Mouse (Mus musculus): Measurements from ENCODE around the gene Olfr288. TPM values are rescaled to one million over a fixed set of nuclear protein-coding genes. Genes with fewer than 3 reads are reported as not detected.
A peak's percentile ranks its signal among the peaks of the same experiment; 100 is the strongest.

The Olfr288 gene
- polyA plus RNA-seq, 1 experiment = 0.46 TPM

DNA sequence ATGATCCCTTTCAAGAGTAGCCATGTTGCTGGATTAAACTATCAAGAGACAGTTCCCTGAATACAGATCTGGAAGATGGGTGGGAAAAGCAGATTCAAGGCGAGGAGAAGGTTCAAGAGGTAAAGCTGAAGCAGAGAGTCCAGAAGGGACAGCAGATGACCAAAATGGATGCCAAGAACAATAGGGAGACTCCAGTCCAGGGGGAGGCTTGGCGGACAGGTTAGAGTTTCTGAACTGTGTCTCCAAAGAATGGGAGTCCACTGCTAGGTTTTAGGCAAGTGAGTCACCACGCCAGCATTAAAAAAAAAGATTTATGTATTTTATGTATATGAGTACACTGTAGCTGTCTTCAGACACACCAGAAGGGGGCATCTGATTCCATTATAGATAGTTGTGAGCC is 40.7 kb downstream of the Olfr288 start:
- Histone ChIP-seq H3K4me3 (ENCODE audit: insufficient read depth, low read length) (no peak overlapping the region), H3K4me1 (ENCODE audit: control insufficient read depth, insufficient read depth, low read length) (0 out of 2 replicates have a peak, but pooled peaks cover 1% of the 10 kb centered on the region), H3K27ac (ENCODE audit: insufficient read depth, low read length) (no peak overlapping the region)
- TF ChIP-seq CTCF (IDR thresholded peaks at IDR 0.05; ENCODE audit: extremely low read depth, insufficient read depth, low read length) (no peak), POLR2A (IDR thresholded peaks at IDR 0.05; ENCODE audit: extremely low read depth, insufficient read depth, low read length) (no peak)

DNA sequence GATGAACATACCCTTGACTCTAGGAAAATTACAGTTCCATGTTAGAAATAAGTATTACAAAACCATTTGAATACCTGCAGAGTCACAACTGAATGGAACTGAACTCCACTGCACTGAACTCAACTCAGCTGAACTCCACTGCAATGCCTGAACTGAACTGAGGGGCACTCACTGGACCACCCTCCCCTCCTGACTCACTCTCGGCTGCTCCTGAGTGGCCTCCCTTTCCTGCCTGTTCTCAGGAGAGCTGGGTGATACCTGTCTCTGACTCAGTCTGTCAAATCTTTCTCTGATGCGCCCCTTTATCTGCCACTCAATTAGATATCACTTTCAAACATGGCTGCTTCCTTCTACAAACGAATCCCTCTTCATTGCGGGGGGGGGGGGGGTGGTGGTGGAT is 41.2 kb downstream of the Olfr288 start:
- Histone ChIP-seq H3K4me1 (ENCODE audit: control insufficient read depth, insufficient read depth, low read length) (0 out of 2 replicates have a peak, but pooled peaks cover 1% of the 10 kb centered on the region), H3K4me3 (ENCODE audit: insufficient read depth, low read length) (no peak overlapping the region), H3K27ac (ENCODE audit: insufficient read depth, low read length) (no peak overlapping the region)
- TF ChIP-seq POLR2A (IDR thresholded peaks at IDR 0.05; ENCODE audit: extremely low read depth, insufficient read depth, low read length) (no peak), CTCF (IDR thresholded peaks at IDR 0.05; ENCODE audit: extremely low read depth, insufficient read depth, low read length) (no peak)

- no peak overlapping the region for H3K27ac ChIP-seq (ENCODE audit: insufficient read depth, low read length)
- 0 out of 2 replicates have a peak, but pooled peaks cover 1% of the 10 kb centered on the region for H3K4me1 ChIP-seq (ENCODE audit: control insufficient read depth, insufficient read depth, low read length)
- TF ChIP-seq CTCF (IDR thresholded peaks at IDR 0.05; ENCODE audit: extremely low read depth, insufficient read depth, low read length) (peak; percentile 52; the same call in 1 of the 2 replicates), POLR2A (IDR thresholded peaks at IDR 0.05; ENCODE audit: extremely low read depth, insufficient read depth, low read length) (no peak)
- no peak overlapping the region for H3K4me3 ChIP-seq (ENCODE audit: insufficient read depth, low read length)
Measured at GRCm38 (mm10) chr15:98153625-98154024, 41.7 kb downstream of the Olfr288 start.

DNA sequence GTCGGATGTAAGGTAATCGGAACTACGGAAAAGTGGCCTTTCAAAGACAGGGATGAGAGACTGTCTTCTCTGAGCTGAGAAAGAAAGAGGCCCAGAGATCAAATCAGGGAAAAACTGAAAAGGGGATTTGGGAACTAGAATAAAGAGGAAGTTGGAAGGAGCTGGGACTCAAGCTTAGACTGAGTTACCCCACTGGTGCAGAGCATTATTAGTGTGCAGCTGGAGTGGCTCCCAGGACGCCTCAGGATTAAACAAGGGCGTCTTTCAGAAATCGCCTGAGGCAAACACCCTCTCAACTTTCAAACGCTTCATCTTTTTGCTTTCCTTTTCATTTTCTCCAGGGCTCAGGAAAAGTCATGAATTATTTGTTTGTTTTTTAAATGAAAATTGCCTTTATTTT is 42.4 kb downstream of the Olfr288 start:
- Histone ChIP-seq H3K27ac (ENCODE audit: insufficient read depth, low read length) (peak overlapping the region; percentile 78), H3K4me1 (ENCODE audit: control insufficient read depth, insufficient read depth, low read length) (0 out of 2 replicates have a peak, but pooled peaks cover 1% of the 10 kb centered on the region), H3K4me3 (ENCODE audit: insufficient read depth, low read length) (no peak overlapping the region)
- TF ChIP-seq POLR2A (IDR thresholded peaks at IDR 0.05; ENCODE audit: extremely low read depth, insufficient read depth, low read length) = no peak
- no peak for TF ChIP-seq CTCF (IDR thresholded peaks at IDR 0.05; ENCODE audit: extremely low read depth, insufficient read depth, low read length)

DNA sequence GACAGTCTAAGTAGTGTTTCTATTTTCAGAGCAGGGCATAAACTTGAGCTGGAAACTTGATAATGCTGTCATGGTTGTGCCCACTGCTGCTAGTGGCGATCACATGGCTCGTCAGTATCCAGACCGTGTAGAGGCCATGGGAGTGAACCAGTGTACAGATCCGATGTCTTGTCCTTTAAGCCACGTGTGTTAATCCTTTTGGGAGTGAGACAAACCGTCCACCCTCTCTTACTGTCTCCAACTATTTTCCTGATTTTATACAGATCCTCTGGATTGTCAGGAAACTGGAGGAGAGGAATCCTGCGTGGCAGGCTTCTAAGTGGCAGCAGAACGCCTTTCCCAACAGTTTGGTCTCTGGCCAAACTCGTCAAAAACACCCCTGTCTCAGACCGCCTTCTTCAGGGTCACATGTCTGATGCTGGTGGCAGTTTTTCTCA is 46.2 kb downstream of the Olfr288 start:
- Histone ChIP-seq H3K4me3 (ENCODE audit: insufficient read depth, low read length) (no peak overlapping the region), H3K4me1 (ENCODE audit: control insufficient read depth, insufficient read depth, low read length) (peaks cover 4% of the 10 kb centered on the region; the same call in 1 of the 2 replicates), H3K27ac (ENCODE audit: insufficient read depth, low read length) (no peak overlapping the region)
- TF ChIP-seq CTCF (IDR thresholded peaks at IDR 0.05; ENCODE audit: extremely low read depth, insufficient read depth, low read length) (no peak), POLR2A (IDR thresholded peaks at IDR 0.05; ENCODE audit: extremely low read depth, insufficient read depth, low read length) (no peak)

DNA sequence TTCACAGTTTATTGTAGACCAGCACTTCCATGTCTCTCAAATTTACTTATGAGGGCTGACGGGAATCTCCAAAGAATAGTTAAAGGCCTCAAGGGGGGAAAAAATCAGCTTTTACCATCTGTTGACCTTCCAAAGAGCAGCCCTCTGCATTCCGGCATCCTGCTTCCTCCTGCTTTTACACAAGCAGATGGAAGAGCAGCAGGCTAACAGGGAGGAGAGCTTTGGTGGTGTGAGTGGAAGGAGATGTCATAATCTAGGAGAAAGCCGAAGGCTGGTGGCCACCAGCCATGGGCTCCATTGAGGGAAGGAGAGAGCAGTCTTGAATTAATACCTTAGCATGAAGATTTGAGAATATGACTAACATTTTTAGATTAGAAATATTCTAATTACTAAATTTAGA is 47.0 kb downstream of the Olfr288 start:
- no peak overlapping the region for H3K27ac ChIP-seq (ENCODE audit: insufficient read depth, low read length)
- peaks cover 4% of the 10 kb centered on the region; the same call in 1 of the 2 replicates for H3K4me1 ChIP-seq (ENCODE audit: control insufficient read depth, insufficient read depth, low read length)
- TF ChIP-seq CTCF (IDR thresholded peaks at IDR 0.05; ENCODE audit: extremely low read depth, insufficient read depth, low read length) (no peak), POLR2A (IDR thresholded peaks at IDR 0.05; ENCODE audit: extremely low read depth, insufficient read depth, low read length) (no peak)
- no peak overlapping the region for H3K4me3 ChIP-seq (ENCODE audit: insufficient read depth, low read length)

GRCm38 (mm10) chr15:98145559-98146181 is 49.7 kb downstream of the Olfr288 start:
- H3K27ac ChIP-seq (ENCODE audit: insufficient read depth, low read length) = peak overlapping the region; percentile 30; the same call in 1 of the 2 replicates
- H3K4me1 ChIP-seq (ENCODE audit: control insufficient read depth, insufficient read depth, low read length) = peaks cover 2% of the 10 kb centered on the region; the same call in 1 of the 2 replicates
- H3K4me3 ChIP-seq (ENCODE audit: insufficient read depth, low read length) = peak overlapping the region; percentile 38
- TF ChIP-seq POLR2A (IDR thresholded peaks at IDR 0.05; ENCODE audit: extremely low read depth, insufficient read depth, low read length) (peak; percentile 53; the same call in 1 of the 2 replicates), CTCF (IDR thresholded peaks at IDR 0.05; ENCODE audit: extremely low read depth, insufficient read depth, low read length) (no peak)

DNA sequence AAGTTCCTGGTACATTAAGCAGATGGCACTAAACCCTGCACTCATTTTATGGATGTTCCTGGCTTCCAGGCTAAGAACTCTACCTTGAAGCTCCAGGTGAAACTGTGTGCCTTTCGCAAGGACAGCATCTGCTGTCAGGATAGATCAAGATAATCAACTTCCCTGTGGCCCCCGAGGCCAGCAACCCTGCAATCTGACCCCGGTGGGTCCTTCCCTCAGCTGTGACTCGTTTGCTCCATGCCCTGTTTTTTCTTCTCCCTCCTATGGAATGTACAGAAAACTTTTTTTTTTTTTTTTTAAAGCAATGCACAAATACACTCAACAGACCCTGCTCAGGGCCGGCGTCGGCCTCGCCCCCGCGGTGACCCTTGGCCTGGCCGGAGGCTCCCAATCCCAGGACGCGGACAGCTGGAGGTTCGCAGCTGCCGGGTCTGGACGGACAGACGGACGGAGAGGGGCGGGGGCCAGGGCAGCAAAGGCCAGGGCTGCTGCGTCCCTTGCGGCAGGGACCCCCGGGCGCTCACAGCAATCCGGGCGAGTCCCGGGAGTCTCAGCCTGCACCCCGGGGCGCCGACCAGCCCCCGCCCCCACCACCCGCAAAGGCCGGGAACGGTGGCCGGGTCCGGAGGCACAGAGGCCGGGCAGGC is 50.4 kb downstream of the Olfr288 start:
- TF ChIP-seq CTCF (IDR thresholded peaks at IDR 0.05; ENCODE audit: extremely low read depth, insufficient read depth, low read length) (no peak), POLR2A (IDR thresholded peaks at IDR 0.05; ENCODE audit: extremely low read depth, insufficient read depth, low read length) (no peak)
- no peak overlapping the region for H3K27ac ChIP-seq (ENCODE audit: insufficient read depth, low read length)
- peak overlapping the region; percentile 38 for H3K4me3 ChIP-seq (ENCODE audit: insufficient read depth, low read length)
- peaks cover 2% of the 10 kb centered on the region; the same call in 1 of the 2 replicates for H3K4me1 ChIP-seq (ENCODE audit: control insufficient read depth, insufficient read depth, low read length)

DNA sequence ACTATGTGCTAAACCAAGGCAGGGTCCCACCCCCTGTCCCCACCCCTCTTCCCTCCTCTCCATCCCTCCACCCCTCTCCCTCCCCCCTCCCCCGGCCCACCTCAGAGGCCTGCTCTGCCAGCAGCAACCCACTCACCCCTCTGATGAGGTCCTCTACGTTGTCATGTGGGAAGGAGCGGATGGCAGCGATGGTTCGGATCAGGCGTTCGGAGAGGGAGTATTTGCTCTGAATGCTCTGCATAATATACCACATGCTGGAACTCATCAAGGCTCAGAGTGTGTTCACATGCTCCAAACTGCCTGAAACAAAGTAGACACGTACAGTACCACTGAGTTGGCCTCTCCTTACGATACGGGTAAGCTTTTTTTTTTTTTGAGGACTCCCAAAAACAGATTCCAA is 52.8 kb downstream of the Olfr288 start:
- H3K27ac ChIP-seq (ENCODE audit: insufficient read depth, low read length) = no peak overlapping the region
- TF ChIP-seq POLR2A (IDR thresholded peaks at IDR 0.05; ENCODE audit: extremely low read depth, insufficient read depth, low read length) (no peak), CTCF (IDR thresholded peaks at IDR 0.05; ENCODE audit: extremely low read depth, insufficient read depth, low read length) (no peak)

More for the DNA sequence above, 52.8 kb downstream of the Olfr288 start:
- Histone ChIP-seq H3K4me1 (ENCODE audit: control insufficient read depth, insufficient read depth, low read length) (peaks cover 2% of the 10 kb centered on the region; the same call in 1 of the 2 replicates), H3K4me3 (ENCODE audit: insufficient read depth, low read length) (no peak overlapping the region)
